20 mouse cellular contexts compared by ENCODE assay signal in the genomic region with DNA sequence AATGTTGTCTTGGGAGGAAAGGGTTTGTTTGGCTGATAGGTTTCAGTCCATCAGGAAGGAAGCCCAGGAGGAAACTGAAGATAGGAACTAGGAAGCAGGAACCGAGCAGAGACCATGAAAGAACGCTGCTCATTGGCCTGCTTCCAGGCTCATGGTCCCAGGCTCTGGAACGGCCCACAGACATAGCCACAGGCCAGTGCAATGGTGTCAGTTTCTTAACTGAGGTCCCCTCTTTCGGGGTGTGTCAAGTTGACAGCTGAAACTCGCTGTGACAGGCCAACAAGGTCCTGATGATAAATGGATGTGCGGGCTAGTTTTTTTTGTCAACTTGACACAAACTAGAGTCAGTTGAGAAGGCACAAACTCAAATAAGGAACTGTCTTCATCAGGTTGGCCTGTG. TPM values are rescaled to one million over a fixed set of nuclear protein-coding genes. Genes with fewer than 3 reads are reported as not detected.
DNase-seq lines count a peak whose midpoint lies in the region; TF ChIP-seq lines count a peak whose summit lies in the region.
"Had no signal": no experiment of that assay in that cellular context is flagged by ENCODE, and none has a peak within 500 bp of the region (broad histone marks: within the 10 kb centered on the region; RNA-seq: fewer than 3 reads in every experiment).

No protein-coding gene starts in this region.

- no peak overlapping the region for H3K9ac ChIP-seq in MEL (ENCODE audit: control insufficient read depth, low read depth, low read length, poor library complexity, severe bottlenecking)
- H3K9ac ChIP-seq: forebrain, embryonic 13.5 days; forebrain, postnatal 0 days; hindbrain, embryonic 13.5 days had no signal

- no peak overlapping the region for H3K27ac ChIP-seq in MEL (ENCODE audit: control insufficient read depth, low read depth, low read length)
- H3K27ac ChIP-seq: embryonic facial prominence, embryonic 10.5 days; forebrain, embryonic 13.5 days; gastrocnemius, adult 2 months; hindbrain, embryonic 13.5 days; hindbrain, postnatal 0 days had no signal

- DNase-seq in gastrocnemius, postnatal 14 days: peak; percentile 12
- DNase-seq in gastrocnemius, postnatal 36 days: no peak
- DNase-seq in heart, postnatal 4 days: peak; percentile 31
- no peak for DNase-seq in heart, adult 8-10 months (ENCODE audit: low spot score)
- DNase-seq in MEL (ENCODE audit: low read depth, low spot score): peak; percentile 6
- DNase-seq in lung, postnatal 36 days: peak; percentile 40
- no peak for DNase-seq in ovary, postnatal 14 days (ENCODE audit: low spot score)
- DNase-seq: adrenal gland, postnatal 10 days; B cell, adult 2 months; cerebellum, adult 11-12 months; cerebellum, adult 9-11 months; cerebellum, postnatal 36 days; forebrain, postnatal 0 days; gastrocnemius, adult 2 months; kidney, adult 11 months had no signal

- no peak overlapping the region for H3K4me3 ChIP-seq in MEL (ENCODE audit: control insufficient read depth in 1 of 2, insufficient read depth in 1 of 2, low read depth in 2 of 2, low read length in 2 of 2)
- H3K4me3 ChIP-seq: embryonic facial prominence, embryonic 10.5 days; forebrain, embryonic 13.5 days; gastrocnemius, adult 2 months; hindbrain, embryonic 13.5 days had no signal

- no peak for TF ChIP-seq RAD21 in MEL (IDR thresholded peaks at IDR 0.05; ENCODE audit: low read depth, low read length)

- peaks cover 3 to 6% of the 10 kb centered on the region in 2 experiments; a peak in 3 of 4 replicates for H3K27me3 ChIP-seq in MEL (ENCODE audit: control insufficient read depth in 1 of 2, insufficient read depth in 2 of 2, low read length in 2 of 2)
- H3K27me3 ChIP-seq: forebrain, embryonic 13.5 days had no signal

- no peaks in the 10 kb centered on the region; a peak in 1 of 4 replicates for H3K36me3 ChIP-seq in MEL (ENCODE audit: control insufficient read depth in 1 of 2, insufficient read depth in 2 of 2, low read length in 2 of 2)
- H3K36me3 ChIP-seq: embryonic facial prominence, embryonic 10.5 days; G1E; hindbrain, embryonic 13.5 days had no signal

- no peak for TF ChIP-seq CTCF in MEL (IDR thresholded peaks at IDR 0.05 in 2 of 3, conservative IDR thresholded peaks at IDR 0.05 in 1 of 3; ENCODE audit: control insufficient read depth in 1 of 3, insufficient read depth in 1 of 3, low read depth in 2 of 3, low read length in 3 of 3, poor library complexity in 1 of 3, severe bottlenecking in 1 of 3)

- no peak for TF ChIP-seq EP300 in MEL (IDR thresholded peaks at IDR 0.05; ENCODE audit: low read depth in 1 of 2, low read length in 2 of 2)

- intact Hi-C loops in gastrocnemius, postnatal 14 days (cut with DNase I; ENCODE audit: low total_unique reads): no loop called here
- intact Hi-C loops in gastrocnemius, postnatal 36 days (cut with DNase I): no loop called here

- H3K9me3 ChIP-seq in MEL (replicated peaks; ENCODE audit: insufficient read depth, low read length): no peaks in the 10 kb centered on the region
- H3K9me3 ChIP-seq: embryonic facial prominence, embryonic 10.5 days; forebrain, embryonic 13.5 days; G1E; hindbrain, embryonic 13.5 days had no signal

- no peaks in the 10 kb centered on the region for H3K79me2 ChIP-seq in MEL (ENCODE audit: control insufficient read depth, insufficient read depth, low read length, poor library complexity)

- peaks cover 2 to 13% of the 10 kb centered on the region in 2 experiments; a peak in 3 of 4 replicates for H3K4me1 ChIP-seq in MEL (ENCODE audit: control insufficient read depth in 1 of 2, insufficient read depth in 2 of 2, low read length in 2 of 2)

- no peak for TF ChIP-seq POLR2A in MEL (IDR thresholded peaks at IDR 0.05; ENCODE audit: control insufficient read depth in 1 of 2, insufficient read depth in 1 of 2, low read depth in 1 of 2, low read length in 2 of 2, poor library complexity in 1 of 2)

TF ChIP-seq in MEL, 35 proteins besides CTCF, POLR2A, EP300 and RAD21:
- no peak for TF ChIP-seq JUND (IDR thresholded peaks at IDR 0.05; ENCODE audit: low read depth, low read length)
- TF ChIP-seq E2F4 (IDR thresholded peaks at IDR 0.05; ENCODE audit: borderline replicate concordance, low read depth, low read length): no peak
- no peak for TF ChIP-seq MAX (IDR thresholded peaks at IDR 0.05; ENCODE audit: low read length)
- TF ChIP-seq ZC3H11A (IDR thresholded peaks at IDR 0.05; ENCODE audit: low read depth, low read length): no peak
- no peak for TF ChIP-seq ELF1 (IDR thresholded peaks at IDR 0.05; ENCODE audit: low read depth, low read length)
- TF ChIP-seq CHD2 (IDR thresholded peaks at IDR 0.05; ENCODE audit: low read length): no peak
- TF ChIP-seq TAL1 (IDR thresholded peaks at IDR 0.05; ENCODE audit: low read length): no peak
- TF ChIP-seq BHLHE40 (IDR thresholded peaks at IDR 0.05; ENCODE audit: borderline replicate concordance, low read depth, low read length): no peak
- no peak for TF ChIP-seq ZKSCAN1 (IDR thresholded peaks at IDR 0.05; ENCODE audit: low read depth, low read length)
- no peak for TF ChIP-seq ZNF384 (IDR thresholded peaks at IDR 0.05; ENCODE audit: low read depth, low read length)
- no peak for TF ChIP-seq GATA1 (IDR thresholded peaks at IDR 0.05; ENCODE audit: low read depth, low read length)
- no peak for TF ChIP-seq USF1 (IDR thresholded peaks at IDR 0.05; ENCODE audit: low read depth, low read length)
- no peak for TF ChIP-seq MEF2A (IDR thresholded peaks at IDR 0.05; ENCODE audit: extremely low read depth, insufficient replicate concordance, low read depth, low read length, poor library complexity, severe bottlenecking)
- no peak for TF ChIP-seq SIN3A (IDR thresholded peaks at IDR 0.05; ENCODE audit: low read length)
- no peak for TF ChIP-seq MAZ (IDR thresholded peaks at IDR 0.05; ENCODE audit: low read depth, low read length)
- no peak for TF ChIP-seq HCFC1 (IDR thresholded peaks at IDR 0.05; ENCODE audit: low read depth, low read length)

RNA-seq across cellular contexts. Expression of a gene that starts 55.9 kb away (rescaled TPM):
- 10 to 100 TPM in 1 of 2 experiments, 1 to 10 TPM in 1; 9.4 to 11.6 TPM for total RNA-seq in gastrocnemius, postnatal 14 days (2021)
- total RNA-seq in gastrocnemius, postnatal 36 days (2021): 1 to 10 TPM; 4.6 to 4.9 TPM
- total RNA-seq in heart, postnatal 4 days (2021): 10 to 100 TPM in 1 of 2 experiments, 1 to 10 TPM in 1; 9.1 to 12.2 TPM
- 1 to 10 TPM; 6.5 to 9.2 (median 7.9) TPM for total RNA-seq in heart, adult 8-10 months (2022)
- 2.3 and 8.1 TPM in 2 replicates for total RNA-seq in MEL (2012; rRNA removed)
- polyA plus RNA-seq in MEL (2012; ENCODE audit: insufficient read depth in 1 of 2, insufficient read length in 2 of 2, low read depth in 1 of 2, low replicate concordance in 2 of 2, missing spikeins in 1 of 2): 1 to 10 TPM in 1 of 2 experiments, not detected in 1; 9.1 TPM
- total RNA-seq: G1E had no signal
- polyA plus RNA-seq: forebrain, embryonic 13.5 days; G1E had no signal

Comparison
In these comparisons a context has a peak if more than half of its experiments do, and no peak if none do; other contexts are left out.
1. DNase-seq: peak in gastrocnemius, postnatal 14 days (single experiment), heart, postnatal 4 days (single experiment), MEL (single experiment) and lung, postnatal 36 days (single experiment); none in gastrocnemius, postnatal 36 days (0 of 2), heart, adult 8-10 months (single experiment) and ovary, postnatal 14 days (single experiment).